Mouse (Mus musculus) G1E (cell line): ENCODE data around the gene Iffo2.

Source experiments
- CTCF ChIP-seq: IDR thresholded peaks from 2 replicates; pipeline ENCODE4 v1.5.1; 2012; ENCODE audit warnings: low read depth, low read length, inconsistent platforms, mixed read lengths
- GATA2 ChIP-seq: IDR thresholded peaks from 2 replicates; pipeline ENCODE4 v1.6.1; 2012; ENCODE audit warnings: low read depth, low read length, inconsistent platforms, borderline replicate concordance
- TAL1 ChIP-seq: conservative IDR thresholded peaks from 2 replicates; pipeline ENCODE4 v1.6.1; 2012; ENCODE audit warnings: low read depth, low read length, inconsistent platforms, mixed read lengths

DNA sequence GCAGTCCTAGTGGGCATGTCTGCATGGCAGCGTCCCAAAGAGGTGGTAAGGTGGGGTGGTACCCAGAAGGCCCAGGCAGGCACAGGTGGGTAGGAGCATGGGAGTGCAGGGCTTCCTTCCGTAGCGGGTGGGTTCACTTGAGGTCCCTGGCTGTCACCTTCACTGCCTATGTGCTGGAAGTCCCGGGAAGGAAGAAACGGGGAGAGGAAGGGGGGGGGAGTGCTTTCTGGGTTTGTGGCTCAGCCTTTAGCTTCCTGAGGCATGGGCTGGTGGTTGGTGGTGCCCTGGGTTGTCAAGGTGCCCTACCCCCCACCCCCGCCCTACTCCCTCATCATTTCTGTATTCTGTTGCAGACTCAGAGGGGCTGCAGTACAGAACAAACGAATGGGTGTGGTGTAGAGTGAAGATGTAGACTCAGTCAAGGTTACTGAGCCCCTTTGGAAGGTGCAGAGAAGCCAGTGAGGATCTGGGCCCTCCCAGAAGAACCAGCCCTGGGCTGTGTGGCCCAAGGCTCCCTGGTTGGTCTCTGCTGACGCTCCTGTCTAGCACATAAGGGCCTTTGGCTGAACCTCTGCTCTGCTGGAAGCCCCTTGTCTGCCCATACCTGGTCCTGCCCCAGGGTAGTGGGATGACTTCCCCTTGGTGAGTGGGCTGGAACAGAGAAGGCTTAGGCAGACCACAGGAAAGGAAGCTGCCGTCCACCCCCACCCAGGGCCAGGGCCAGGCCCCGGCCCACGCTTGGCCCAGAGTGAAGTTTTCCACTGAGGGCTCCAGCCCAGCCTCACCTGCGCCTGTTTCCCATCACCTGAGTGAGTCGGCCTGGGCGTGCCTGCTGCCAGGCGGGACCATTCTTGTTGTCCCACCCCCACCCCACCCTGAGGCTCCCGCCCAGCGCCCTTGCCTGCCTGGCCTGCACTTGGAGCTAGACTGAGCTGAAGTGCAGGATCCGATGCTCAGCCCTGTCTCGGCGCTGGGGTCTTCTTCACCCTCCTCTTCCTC lies 67.2 kb downstream of the Iffo2 start:
- TF ChIP-seq CTCF (no peak), TAL1 (no peak), GATA2 (no peak)
